Mouse (Mus musculus): ENCODE measurements at regions not wholly inside any gene's neighbourhood (a gene's known extent, or its start where the extent isn't known, plus 50 kb on each side); places are given as distances from the start of the nearest gene placed in this dataset.

DNA sequence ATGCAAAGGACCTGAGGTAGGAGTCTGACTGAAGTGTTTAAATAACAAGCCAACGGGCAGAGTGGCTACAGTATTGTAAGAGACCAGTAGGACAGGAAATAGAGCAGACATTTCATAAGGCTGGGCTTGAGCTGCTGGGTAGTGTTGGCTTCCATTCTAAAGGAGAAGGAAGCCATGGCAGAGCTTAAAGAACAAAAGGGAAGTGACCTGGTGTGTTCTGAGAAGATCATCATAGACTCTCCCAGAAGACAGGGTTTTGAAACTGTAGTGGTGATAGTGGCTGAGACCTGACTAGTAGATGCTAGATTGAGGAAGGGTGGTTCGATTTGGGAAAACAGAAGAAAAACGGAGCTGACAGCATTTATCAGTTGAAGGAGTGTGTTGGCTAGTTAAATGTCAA lies 514.1 kb upstream of the Zfp462 start:
- no peak for DNase-seq (ENCODE audit: low spot score in 2 of 2)

DNA sequence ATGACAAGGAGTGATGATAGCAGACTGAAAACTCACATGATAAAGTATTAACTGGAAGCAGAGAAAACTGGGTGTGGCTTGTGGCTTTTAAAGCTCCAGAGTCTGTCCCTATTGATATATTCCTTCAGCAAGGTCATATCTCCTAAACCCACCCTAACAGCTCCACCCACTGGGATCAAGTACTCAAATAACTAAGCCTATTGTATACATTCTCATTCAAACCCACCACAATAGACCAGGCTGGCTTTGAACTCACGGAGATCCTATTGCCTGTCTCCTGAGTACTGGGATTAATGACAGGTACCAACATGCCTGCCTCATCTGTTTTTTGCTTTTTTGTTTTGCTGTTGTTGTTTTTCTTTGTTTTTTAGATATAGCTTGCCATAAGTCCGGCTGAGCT lies 484.3 kb upstream of the Zfp462 start:
- no peak for DNase-seq (ENCODE audit: low spot score in 2 of 2)

DNA sequence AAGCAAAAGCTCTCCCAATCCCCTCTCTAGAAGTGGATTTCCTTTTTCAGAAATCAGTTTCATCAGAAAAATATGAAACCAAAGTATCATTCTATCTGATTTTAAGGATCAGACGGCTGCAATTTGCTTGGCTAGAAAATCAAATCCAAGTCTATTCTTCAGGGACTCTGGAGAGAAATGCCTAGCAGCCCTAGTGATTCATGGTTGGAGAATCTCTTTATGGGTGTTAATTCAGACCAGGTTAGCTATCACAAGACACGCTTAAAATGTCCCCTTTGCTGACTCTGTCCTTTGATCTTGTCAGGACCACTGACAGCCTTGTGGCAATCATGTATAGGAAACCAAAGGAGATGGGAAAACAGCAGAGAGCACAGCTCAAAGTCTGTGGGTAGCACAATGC lies 475.7 kb upstream of the Zfp462 start:
- no peak for DNase-seq (ENCODE audit: low spot score in 2 of 2)

DNA sequence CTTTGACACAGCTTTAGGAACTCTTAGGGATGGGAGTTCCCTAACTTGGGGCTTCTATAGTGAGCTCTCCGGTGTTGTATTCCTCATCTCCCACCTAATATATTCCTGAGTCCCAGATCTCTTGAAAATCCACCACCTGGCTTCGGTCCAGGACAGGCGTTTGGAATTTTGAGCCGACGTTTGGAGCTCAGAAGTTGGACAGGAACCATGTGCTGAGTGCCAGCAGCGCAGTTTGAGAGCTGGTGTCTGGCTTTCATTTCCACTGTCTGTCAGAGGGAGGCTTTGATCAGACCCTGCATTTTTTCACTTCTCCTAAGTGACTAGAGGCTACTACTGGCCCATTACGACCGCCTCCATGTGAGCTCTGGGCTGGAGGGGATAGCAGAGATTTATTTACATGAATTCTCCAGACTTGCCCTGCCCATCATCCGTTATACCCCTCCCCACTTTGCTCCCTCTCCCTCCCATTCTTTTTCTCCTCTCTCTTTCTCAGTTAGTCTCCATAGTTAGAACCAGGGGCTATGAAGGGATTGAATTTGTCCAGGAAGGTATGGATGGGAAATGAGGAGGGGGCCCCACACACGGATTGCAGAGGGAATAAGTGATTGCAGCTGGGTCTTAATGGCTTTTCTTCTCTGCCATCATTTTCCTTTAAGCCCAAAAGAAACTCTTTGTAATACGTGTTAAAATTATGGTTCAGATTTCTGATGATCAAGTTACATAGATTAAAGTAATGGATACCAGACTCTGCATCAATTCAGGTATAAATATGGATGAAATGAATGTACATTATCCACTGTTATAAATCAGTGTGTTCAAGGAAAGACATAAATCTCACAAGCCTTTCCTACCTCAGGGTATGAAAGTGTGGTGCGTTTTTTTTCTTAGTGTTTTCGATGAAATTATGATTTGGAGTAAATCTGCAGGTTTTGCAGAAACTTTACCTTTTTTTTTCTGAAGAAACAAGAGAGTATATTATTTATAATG lies 474.5 kb upstream of the Zfp462 start:
- peak; percentile 35 to 54 for DNase-seq (ENCODE audit: low spot score in 2 of 2)

DNA sequence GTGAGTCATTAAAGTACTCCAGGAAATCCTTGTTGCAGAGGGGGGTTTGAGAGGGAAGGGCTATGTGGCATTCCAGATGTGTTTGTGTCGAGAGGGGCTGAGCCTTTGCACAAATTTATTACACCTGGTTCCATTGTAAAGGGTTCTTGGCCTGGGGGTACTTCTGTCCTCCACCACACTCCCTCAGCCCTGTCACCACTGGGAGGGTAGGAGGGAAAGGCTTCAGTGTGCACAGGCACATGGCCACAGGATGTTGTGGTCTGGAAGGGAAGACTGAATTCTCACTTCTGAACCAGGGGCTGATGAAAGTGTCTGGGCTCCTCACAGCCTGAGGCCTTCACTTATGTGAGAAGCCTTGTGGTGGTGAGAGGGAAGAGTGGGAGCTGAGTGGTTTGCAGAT lies 473.8 kb upstream of the Zfp462 start:
- no peak for DNase-seq (ENCODE audit: low spot score in 2 of 2)

DNA sequence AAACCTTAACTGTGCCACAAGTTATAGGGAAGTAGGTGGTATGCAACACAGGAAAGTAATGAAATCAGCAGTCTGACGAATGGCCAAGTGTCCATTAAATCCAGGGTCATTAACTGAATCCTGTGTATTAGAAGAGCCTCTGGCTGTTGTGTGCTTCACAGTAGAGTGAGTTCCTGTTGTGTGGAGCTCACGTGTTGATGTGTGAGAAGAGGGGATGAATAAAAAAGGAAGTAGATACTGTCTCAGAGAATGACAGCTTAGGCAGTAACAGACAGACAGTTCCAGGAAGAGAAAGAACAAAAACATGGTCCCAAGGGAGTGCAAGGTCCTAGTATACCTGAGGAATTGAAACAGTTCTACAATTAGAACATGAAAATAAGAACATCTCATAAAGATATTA lies 463.1 kb upstream of the Zfp462 start:
- DNase-seq (ENCODE audit: low spot score in 2 of 2), result no peak

DNA sequence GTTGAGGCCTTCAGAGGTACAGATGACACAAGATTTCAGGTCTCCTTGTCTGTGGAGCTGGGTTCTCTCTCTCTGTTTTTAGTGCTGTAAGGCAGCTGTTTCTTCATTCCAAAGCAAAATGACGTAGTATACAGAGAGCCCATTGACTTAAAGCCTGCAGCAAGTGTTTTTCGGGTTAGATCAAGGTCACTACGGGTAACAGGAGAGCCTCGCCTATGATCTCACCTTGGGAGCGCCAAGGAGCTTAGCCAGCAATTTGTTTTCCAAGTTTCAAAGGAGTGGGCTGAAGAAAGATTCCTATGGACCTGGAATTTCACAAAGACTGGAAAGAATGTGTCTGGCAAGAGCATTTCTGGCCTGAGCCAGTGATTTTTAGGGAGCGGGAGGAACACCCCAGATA lies 451.8 kb upstream of the Zfp462 start:
- DNase-seq (ENCODE audit: low spot score in 2 of 2), result no peak

DNA sequence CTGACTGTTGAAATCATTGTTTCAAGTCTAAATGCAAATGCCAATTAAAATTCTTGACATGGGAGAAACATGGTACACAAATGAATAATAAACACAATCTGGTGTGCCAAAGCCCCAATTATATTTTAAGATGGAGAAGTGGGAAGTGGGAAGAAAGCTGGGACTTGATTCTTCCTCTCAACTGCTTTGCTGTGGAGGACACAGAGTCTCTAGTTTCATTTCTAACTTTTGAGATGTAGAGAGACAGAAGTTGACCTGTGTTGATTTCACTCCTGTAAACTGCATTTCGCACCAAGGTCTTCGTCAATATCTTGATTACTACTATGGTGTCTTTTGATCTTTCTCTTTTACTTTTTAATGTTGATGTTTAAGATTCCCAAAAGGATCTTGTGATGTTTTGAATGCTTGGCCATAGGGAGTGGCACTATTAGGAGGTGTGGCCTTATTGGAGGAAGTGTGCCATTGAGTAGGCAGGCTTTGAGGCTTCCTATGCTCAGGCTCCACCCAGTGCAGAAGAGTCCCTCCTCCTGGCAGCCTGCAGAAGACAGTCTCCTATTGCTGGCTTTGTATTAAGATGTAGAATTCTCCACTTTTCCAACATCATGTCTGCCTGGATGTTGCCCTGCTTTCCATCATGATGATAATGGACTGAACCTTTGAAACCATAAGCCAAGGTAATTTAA lies 447.4 kb upstream of the Zfp462 start:
- DNase-seq (ENCODE audit: low spot score in 2 of 2), result no peak

DNA sequence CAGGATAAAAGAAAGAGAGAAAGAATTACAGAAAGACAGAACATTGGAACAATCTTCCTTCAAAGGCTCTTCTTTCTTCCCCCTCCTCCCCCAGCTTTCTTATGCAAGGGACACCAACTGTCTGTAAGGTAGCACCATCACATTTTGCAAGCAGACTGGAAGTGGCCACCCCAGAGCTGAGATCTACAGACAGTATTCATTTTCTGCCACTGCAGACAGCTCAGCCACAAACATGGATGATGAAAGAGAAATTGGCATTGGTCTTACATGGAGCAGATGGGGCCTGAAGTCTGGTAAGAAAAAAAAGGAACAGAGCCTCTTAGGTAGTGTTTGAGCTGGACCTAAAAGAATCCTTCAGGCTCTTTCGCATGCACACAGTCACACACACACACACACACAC lies 428.9 kb upstream of the Zfp462 start:
- peak in 1 of 2 experiments; percentile 25 for DNase-seq (ENCODE audit: low spot score in 2 of 2)

DNA sequence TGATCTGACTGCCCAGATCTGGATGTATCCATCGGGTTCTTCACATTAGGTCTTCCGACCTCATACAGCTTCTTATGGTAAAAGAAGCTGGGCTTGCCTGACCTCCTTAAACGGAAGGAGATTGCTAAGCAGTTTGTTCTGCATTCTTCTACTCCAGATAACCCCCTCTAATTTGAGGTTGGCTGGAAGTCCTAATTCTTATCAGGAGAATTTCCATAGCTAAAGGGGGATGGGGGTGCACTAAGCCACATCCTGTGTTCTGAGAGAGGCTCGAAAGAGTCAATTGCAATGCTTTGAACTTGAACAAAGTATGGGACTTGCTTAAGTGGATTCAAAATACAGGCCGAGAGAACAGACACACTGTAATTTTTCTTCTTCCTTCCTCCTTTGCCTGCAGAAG lies 421.6 kb upstream of the Zfp462 start:
- no peak for DNase-seq (ENCODE audit: low spot score in 2 of 2)

DNA sequence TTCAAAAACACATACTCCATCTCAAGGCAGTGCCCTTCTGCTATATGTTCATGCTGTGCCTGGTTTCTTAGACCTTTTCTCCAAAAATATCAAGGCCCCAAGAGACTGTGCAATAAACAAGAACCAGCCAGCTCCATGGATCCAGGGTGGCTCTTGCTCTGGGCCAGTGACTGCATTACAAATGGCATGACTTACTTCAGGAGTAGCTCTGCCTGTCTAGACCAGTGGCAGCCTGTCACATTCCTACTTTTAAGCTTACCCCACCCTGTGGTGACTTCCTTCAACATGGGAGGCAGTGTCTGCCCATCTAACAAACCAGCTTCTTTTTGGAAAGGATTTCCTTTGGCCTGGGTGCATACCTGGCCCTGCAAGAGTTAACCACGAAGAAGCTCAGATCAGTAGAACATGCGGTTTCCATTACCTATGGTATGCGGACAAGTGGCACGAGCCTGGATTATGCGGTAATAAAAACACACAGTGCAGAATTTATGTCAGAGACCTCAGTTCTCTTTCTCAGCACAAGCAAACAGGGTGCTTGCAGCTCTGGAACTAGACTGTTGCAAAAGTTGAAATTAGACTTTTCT lies 418.8 kb upstream of the Zfp462 start:
- DNase-seq (ENCODE audit: low spot score in 2 of 2), result no peak

DNA sequence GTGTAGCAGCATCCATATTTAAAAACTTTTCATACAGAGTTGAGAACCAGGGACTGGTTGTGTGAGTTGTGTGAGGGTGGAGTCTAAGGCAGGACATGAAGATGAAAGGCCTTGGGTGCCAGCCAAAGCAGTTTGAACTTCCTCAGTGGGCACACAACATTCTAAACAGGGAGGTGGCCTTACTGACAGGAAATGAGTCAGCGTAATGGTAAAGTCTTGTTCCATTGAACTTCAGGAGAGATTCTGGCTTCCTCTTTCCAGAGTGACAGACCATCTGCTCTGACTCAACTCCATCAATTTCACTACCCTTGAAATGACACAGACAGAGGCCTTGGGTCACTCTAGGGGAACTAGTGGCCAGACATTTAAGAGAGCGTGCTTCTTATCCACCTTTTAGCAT lies 417.2 kb upstream of the Zfp462 start:
- peak; percentile 27 to 33 for DNase-seq (ENCODE audit: low spot score in 2 of 2)

DNA sequence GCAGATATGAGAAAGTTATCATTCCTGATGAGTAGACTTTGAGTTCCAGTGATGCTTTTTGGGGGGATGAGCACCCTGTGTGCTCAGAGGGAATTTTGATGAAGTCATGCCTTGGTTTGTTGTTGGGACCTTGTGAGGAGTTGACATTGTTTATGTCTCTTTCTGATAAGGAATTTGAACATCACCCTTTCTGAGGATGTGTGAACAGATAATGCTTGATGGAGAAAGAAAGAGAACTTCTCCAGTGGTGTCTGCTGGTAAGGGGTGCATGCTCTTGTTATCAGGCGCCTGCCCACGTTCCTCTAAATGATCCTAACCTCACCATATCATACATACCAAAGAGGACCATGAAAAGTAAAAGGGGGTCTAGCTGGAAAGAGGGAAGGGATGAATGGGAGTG lies 413.1 kb upstream of the Zfp462 start:
- no peak for DNase-seq (ENCODE audit: low spot score in 2 of 2)

DNA sequence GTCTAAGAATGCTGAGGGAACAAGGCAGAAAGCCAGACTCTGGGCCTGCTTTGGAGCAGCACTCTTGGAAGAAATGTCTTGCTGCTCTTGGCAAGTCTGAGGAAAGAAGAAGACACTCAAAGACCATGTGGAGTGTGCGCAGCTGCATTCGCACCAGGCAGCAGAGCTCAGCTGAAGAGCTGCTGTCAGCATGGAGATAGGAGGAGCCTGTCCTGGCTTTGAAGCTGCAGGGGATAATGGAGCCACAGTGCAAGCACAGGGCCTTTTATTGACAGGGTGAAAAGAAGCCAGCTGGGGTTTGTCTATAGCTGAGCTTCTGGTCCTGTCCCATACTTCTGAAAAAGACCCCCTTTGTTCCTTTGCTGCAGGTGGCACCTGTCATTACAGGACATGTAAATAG lies 411.0 kb upstream of the Zfp462 start:
- peak; percentile 23 to 45 for DNase-seq (ENCODE audit: low spot score in 2 of 2)

DNA sequence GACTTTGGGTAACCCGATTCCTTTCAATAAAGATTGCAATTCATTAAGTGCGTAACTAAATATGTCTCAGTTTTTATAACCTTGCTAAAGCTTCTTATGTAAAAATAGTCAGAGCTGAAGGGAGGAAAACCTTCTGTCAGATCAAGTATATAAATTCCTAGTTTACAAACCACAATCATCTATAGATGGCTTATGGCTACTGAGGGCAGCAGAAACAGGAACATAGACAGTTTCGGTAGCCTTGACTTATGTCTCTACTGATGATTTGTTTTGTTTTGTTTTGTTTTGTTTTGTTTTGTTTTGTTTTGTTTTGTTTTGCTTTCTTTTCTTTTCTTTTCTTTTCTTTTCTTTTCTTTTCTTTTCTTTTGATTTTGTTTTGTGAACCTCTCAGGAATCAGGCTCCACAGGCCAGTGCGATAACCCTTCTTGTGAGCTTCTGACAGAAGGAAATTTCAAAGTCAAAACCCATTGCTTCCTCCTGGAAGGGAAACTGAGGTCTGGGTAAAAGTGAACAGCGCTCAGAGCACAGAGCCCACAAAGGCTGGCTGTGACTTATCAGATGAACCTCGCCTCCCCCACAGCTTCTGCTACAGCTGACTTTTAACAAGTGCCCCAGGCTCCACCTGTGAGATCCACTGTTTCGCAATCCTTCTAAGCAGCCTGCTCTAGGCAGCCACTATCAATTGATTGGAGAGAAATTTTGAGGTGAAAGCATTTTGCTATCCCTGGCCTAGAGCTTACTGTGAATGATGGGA lies 391.8 kb upstream of the Zfp462 start:
- DNase-seq (ENCODE audit: low spot score in 2 of 2), result no peak

DNA sequence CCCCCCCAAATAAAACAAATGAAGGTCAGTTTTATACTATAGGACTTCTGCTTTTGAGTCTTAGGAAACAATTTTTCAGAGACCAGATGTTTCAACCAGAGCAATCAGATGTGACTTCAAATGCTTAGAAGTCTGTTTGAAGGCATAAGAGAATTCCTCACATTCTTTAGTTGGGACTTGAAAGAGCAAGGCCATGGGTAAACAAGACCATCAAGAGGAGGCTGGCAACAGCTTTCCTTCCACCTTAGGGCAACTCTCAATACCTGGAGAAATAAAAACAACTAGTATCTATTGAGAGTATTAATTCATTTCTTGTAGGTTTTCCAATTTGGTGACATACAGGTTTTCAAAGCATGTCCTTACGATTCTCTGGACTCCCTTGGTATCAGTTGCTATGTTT lies 381.8 kb upstream of the Zfp462 start:
- no peak for DNase-seq (ENCODE audit: low spot score in 2 of 2)

DNA sequence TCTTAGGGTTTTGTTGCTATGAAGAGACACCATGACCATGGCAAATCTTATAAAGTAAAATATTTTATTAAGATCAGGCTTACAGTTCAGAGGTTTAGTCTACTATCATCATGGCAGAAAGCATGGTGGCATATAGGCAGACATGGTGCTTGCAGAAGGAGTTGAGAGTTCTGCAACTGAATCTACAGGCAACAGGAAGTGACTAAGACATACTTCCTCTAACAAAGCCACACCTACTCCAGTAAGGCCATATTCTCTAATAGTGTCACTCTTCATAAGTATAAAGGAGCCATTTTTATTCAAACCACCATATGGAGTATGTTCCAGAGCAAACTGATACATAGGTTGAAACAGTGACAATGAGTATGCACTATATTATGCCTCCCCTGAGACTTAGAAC lies 371.7 kb upstream of the Zfp462 start:
- DNase-seq (ENCODE audit: low spot score in 2 of 2), result no peak

DNA sequence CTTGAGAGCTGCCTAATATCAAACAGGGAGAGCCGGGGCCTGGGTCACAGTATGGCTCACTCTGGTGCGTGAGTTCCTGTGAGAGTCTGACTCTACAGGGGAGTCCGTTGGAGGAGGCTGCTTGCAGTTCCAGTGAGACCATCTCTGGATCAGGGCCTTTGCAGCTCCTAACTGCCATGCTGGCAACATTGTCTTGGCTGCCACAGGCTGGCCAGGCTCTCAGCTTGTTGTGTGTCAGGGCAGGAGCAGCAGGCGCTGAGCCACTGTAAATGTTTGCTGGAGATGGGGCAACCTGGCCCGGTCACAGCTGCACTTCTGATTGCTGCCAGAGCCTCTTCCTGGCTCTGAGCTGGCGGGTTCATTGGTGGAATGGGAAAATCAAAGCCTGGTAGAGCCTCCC lies 357.7 kb upstream of the Zfp462 start:
- peak in 1 of 2 experiments; percentile 8 for DNase-seq (ENCODE audit: low spot score in 2 of 2)

DNA sequence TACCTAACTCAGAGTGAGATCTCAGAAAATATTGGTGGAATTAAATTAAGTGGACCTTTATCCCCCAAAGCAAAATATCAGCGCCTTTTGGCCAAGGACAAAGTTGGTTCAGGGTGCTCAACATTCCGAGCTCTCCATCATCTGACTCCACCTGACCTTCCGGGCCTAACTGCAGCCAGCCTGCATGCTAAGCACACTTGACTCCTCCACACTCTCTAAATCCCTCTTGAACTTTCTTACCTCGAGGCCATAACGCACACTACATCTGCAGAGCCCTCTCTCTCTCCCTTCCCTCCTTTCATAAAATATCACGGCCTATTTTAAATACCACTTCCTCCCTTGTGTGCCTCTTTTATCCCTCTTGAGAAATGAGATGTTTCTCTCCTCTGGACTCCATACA lies 356.1 kb upstream of the Zfp462 start:
- DNase-seq (ENCODE audit: low spot score in 2 of 2), result no peak

DNA sequence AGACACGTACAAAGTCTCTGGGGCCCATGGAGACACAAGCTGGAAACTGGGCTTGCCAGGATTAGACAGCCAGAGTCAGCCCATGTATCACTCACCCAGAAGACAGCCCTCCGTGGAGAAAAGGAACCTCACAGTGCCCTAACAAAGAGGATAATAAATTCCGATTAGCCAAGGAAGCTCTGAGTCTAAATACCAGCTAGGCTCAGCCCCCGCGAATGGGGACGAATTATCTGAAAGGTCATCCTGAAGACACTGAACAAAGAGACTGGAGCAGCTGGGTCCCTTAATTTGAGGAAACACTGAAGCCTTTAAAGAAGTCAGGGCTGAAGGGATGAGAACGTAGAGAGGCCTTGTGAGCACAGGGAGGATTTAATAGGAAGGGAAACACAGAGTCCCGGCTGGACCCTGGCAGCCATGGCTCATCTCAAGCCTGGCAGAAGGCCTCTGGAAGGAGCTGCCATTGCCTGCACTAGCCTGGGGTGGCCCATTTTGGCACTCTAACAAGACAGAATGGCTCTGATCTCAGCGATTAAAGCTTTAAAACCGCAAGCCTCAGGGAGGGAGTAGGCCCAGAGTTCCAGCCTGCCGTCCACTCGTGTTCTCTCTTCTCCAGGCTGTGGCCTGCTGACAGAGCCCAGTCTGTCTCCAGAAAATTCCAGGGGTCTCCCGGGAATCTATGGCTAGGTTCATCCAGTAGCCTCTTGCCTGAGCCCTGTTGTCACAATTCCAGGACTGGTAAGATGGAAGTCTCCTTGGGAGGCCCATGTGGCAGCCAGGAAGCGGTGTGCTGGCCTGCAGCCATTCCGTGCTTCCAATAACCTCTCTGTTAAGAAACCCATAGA lies 343.0 kb upstream of the Zfp462 start:
- peak in 1 of 2 experiments; percentile 26 for DNase-seq (ENCODE audit: low spot score in 2 of 2)

Data from frontal cortex, postnatal 10 days (tissue).